Mouse (Mus musculus): ENCODE measurements around the gene Pik3r6.

GRCm38 (mm10) chr11:68482001-68482400 is 20.8 kb upstream of the Pik3r6 start:
- TF ChIP-seq CTCF (IDR thresholded peaks at IDR 0.05; ENCODE audit: low read depth) (no peak), EP300 (IDR thresholded peaks at IDR 0.05; ENCODE audit: low read depth) (no peak)
